Mouse (Mus musculus) midbrain, embryonic 10.5 days (tissue): Measurements from ENCODE around the gene Cnksr1. TPM values are rescaled to one million over a fixed set of nuclear protein-coding genes. Genes with fewer than 3 reads are reported as not detected.

Experiments
- polyA plus RNA-seq: library from polyadenylated mRNA; unstranded; fragments of >200 nt; fragmentation: Nextera tagmentation; extraction: Ambion mirVana; gene quantifications from 2 replicates; pipeline ENCODE4 v1.2.1, GENCODE M21; 2016

Cnksr1 gene
- polyA plus RNA-seq, 1 experiment from 2014 or later, result 0.35 TPM

Other genes with a start within 250 kb of the Cnksr1 start
- gene Dhdds, start 237.5 kb downstream of the Cnksr1 start, polyA plus RNA-seq, result 38.8 and 41.4 TPM in 2 replicates
- 16.9 and 29.2 TPM in 2 replicates for gene Lin28a, start 219.6 kb downstream of the Cnksr1 start, polyA plus RNA-seq
- gene Zfp683, start 184.6 kb downstream of the Cnksr1 start, polyA plus RNA-seq, result not detected in 2 replicates
- gene Crybg2, start 177.6 kb downstream of the Cnksr1 start, polyA plus RNA-seq, result 2.0 TPM in 2 replicates
- gene Cd52, start 143.3 kb downstream of the Cnksr1 start, polyA plus RNA-seq, result 5.1 TPM in 2 replicates
- 4.8 and 6.5 TPM in 2 replicates for gene Ubxn11, start 135.8 kb downstream of the Cnksr1 start, polyA plus RNA-seq
- gene Sh3bgrl3, start 109.6 kb downstream of the Cnksr1 start, polyA plus RNA-seq, result 302 and 324 TPM in 2 replicates
- 33.7 and 35.9 TPM in 2 replicates for gene Cep85, start 51.3 kb downstream of the Cnksr1 start, polyA plus RNA-seq
- gene Gm7534, start 35.4 kb downstream of the Cnksr1 start, polyA plus RNA-seq, result not detected in 2 replicates
- not detected in 2 replicates for gene Catsper4, start 11.0 kb downstream of the Cnksr1 start, polyA plus RNA-seq
- 0.25 and 1.0 TPM in 2 replicates for gene E130218I03Rik, start 5.3 kb upstream of the Cnksr1 start, polyA plus RNA-seq
- 19.4 and 22.9 TPM in 2 replicates for gene Zfp593, start 7.2 kb upstream of the Cnksr1 start, polyA plus RNA-seq
- gene Gm30191, start 8.5 kb upstream of the Cnksr1 start, polyA plus RNA-seq, result 0.20 TPM in 1 of 2 replicates, not detected in the other
- 5.7 and 9.5 TPM in 2 replicates for gene Grrp1, start 15.7 kb upstream of the Cnksr1 start, polyA plus RNA-seq
- gene Pdik1l, start 49.5 kb upstream of the Cnksr1 start, polyA plus RNA-seq, result 21.6 and 23.8 TPM in 2 replicates
- gene Trim63, start 76.7 kb upstream of the Cnksr1 start, polyA plus RNA-seq, result 0.36 and 0.87 TPM in 2 replicates
- gene Slc30a2, start 104.8 kb upstream of the Cnksr1 start, polyA plus RNA-seq, result 0.10 TPM in 1 of 2 replicates, not detected in the other
- gene Extl1, start 145.5 kb upstream of the Cnksr1 start, polyA plus RNA-seq, result 0.23 and 0.39 TPM in 2 replicates
- 7.2 and 8.9 TPM in 2 replicates for gene Pafah2, start 157.9 kb upstream of the Cnksr1 start, polyA plus RNA-seq
- 2,607 and 3,209 TPM in 2 replicates for gene Stmn1, start 229.9 kb upstream of the Cnksr1 start, polyA plus RNA-seq